Comparison of ENCODE assay signal across 23 mouse cellular contexts in genomic region chr2:33649371-33649770, GRCm38 (mm10). TPM values are rescaled to one million over a fixed set of nuclear protein-coding genes. Genes with fewer than 3 reads are reported as not detected.
A peak's percentile ranks its signal among the peaks of the same experiment; 100 is the strongest.
DNase-seq lines count a peak whose midpoint lies in the region; ATAC-seq and TF ChIP-seq lines count a peak whose summit lies in the region.
"Had no signal": no experiment of that assay in that cellular context is flagged by ENCODE, and none has a peak within 500 bp of the region (broad histone marks: within the 10 kb centered on the region; RNA-seq: fewer than 3 reads in every experiment).

No protein-coding gene starts in this region.

- no peaks in the 10 kb centered on the region for H3K36me3 ChIP-seq in kidney, embryonic 14.5 days (ENCODE audit: control insufficient read depth, insufficient read depth, low read length)
- no peaks in the 10 kb centered on the region for H3K36me3 ChIP-seq in embryonic facial prominence, embryonic 10.5 days (replicated peaks)
- peaks cover 11% of the 10 kb centered on the region; the same call in 1 of the 2 replicates for H3K36me3 ChIP-seq in limb, embryonic 12.5 days
- H3K36me3 ChIP-seq: embryonic facial prominence, embryonic 15.5 days; liver, embryonic 12.5 days; midbrain, embryonic 13.5 days had no signal

- 0 out of 2 replicates have a peak, but pooled peaks have one; percentile 2 for ATAC-seq in kidney, embryonic 14.5 days (ENCODE audit: low FRiP score, low TSS enrichment)
- peak; percentile 26 for ATAC-seq in Patski
- 0 out of 2 replicates have a peak, but pooled peaks have one; percentile 40 for ATAC-seq in limb, embryonic 12.5 days (ENCODE audit: insufficient number of reproducible peaks, insufficient read depth, low FRiP score, low TSS enrichment, low read depth)
- ATAC-seq: hindbrain, postnatal 0 days; intestine, embryonic 16.5 days; liver, embryonic 12.5 days; midbrain, embryonic 13.5 days had no signal

- H3K4me3 ChIP-seq in kidney, embryonic 14.5 days (ENCODE audit: low read length) = no peak overlapping the region
- no peak overlapping the region for H3K4me3 ChIP-seq in embryonic facial prominence, embryonic 10.5 days
- no peak overlapping the region for H3K4me3 ChIP-seq in limb, embryonic 12.5 days (replicated peaks)
- H3K4me3 ChIP-seq: embryonic facial prominence, embryonic 15.5 days; layer of hippocampus, adult 2 months; liver, embryonic 12.5 days; megakaryocyte, embryonic 14.5 days; midbrain, embryonic 13.5 days had no signal

- DNase-seq in kidney, postnatal 4 days = no peak
- no peak for DNase-seq in Patski (ENCODE audit: low read depth, low spot score)
- no peak for DNase-seq in embryonic facial prominence, embryonic 10.5 days (ENCODE audit: low spot score)
- DNase-seq in spleen, postnatal 4 days (ENCODE audit: low spot score in 2 of 2) = no peak
- no peak for DNase-seq in cerebellum, adult 11-12 months
- DNase-seq in layer of hippocampus, adult 9-10 months (ENCODE audit: low spot score) = no peak
- DNase-seq: adrenal gland, postnatal 14 days; cerebellum, adult 9-11 months; kidney, postnatal 10 days; thymus, postnatal 25 days had no signal

- H3K27ac ChIP-seq in kidney, embryonic 14.5 days (ENCODE audit: low read depth, low read length) = no peak overlapping the region
- H3K27ac ChIP-seq in embryonic facial prominence, embryonic 10.5 days (replicated peaks) = peak overlapping the region; percentile 41
- peak overlapping the region; percentile 82 for H3K27ac ChIP-seq in limb, embryonic 12.5 days
- H3K27ac ChIP-seq: embryonic facial prominence, embryonic 15.5 days; hindbrain, postnatal 0 days; layer of hippocampus, adult 2 months; liver, embryonic 12.5 days; midbrain, embryonic 13.5 days had no signal

- CTCF ChIA-PET in Patski (lab: Charles Lee) = interaction anchor here (0.7 to 1.2 kb wide), 3 partner anchors 90 to 162 kb away, joined by 3 read pairs; no protein-coding TSS in a partner anchor

- 22% methylated on average over 3 of the region's 3 CpGs for WGBS in kidney, embryonic 14.5 days
- 44% methylated on average over 3 of the region's 3 CpGs for WGBS in embryonic facial prominence, embryonic 10.5 days
- 29% methylated on average over 3 of the region's 3 CpGs for WGBS in limb, embryonic 12.5 days

- no peak overlapping the region for H3K9ac ChIP-seq in kidney, embryonic 14.5 days (ENCODE audit: low read depth, low read length)
- H3K9ac ChIP-seq in limb, embryonic 12.5 days (replicated peaks) = peak overlapping the region; percentile 27; the same call in 1 of the 2 replicates
- H3K9ac ChIP-seq: embryonic facial prominence, embryonic 15.5 days; liver, embryonic 12.5 days; midbrain, embryonic 13.5 days had no signal

- in situ Hi-C loops in Patski (cut with MboI; ENCODE audit: low pct_unique_long_range_greater_than_20kb) = loop anchor here (5.0 kb wide), 2 partner anchors 92 to 162 kb away; no protein-coding TSS in a partner anchor

- 0 out of 2 replicates have a peak, but pooled peaks cover 4% of the 10 kb centered on the region for H3K4me1 ChIP-seq in kidney, embryonic 14.5 days (ENCODE audit: control insufficient read depth, insufficient read depth, low read length)
- H3K4me1 ChIP-seq in embryonic facial prominence, embryonic 10.5 days = peaks cover 41% of the 10 kb centered on the region
- H3K4me1 ChIP-seq in limb, embryonic 12.5 days (replicated peaks) = peaks cover 56% of the 10 kb centered on the region
- H3K4me1 ChIP-seq: liver, embryonic 12.5 days; megakaryocyte, embryonic 14.5 days had no signal

- no peaks in the 10 kb centered on the region for H3K9me3 ChIP-seq in kidney, embryonic 14.5 days (ENCODE audit: control insufficient read depth, low read length)
- no peaks in the 10 kb centered on the region for H3K9me3 ChIP-seq in embryonic facial prominence, embryonic 10.5 days
- H3K9me3 ChIP-seq in limb, embryonic 12.5 days = no peaks in the 10 kb centered on the region
- H3K9me3 ChIP-seq: embryonic facial prominence, embryonic 15.5 days; liver, embryonic 12.5 days; midbrain, embryonic 13.5 days had no signal

- TF ChIP-seq CTCF in Patski (IDR thresholded peaks at IDR 0.05) = no peak

- H3K27me3 ChIP-seq in kidney, embryonic 14.5 days (ENCODE audit: control insufficient read depth, insufficient read depth, low read length) = peaks cover 38% of the 10 kb centered on the region
- H3K27me3 ChIP-seq in Patski = no peaks in the 10 kb centered on the region
- peaks cover 73% of the 10 kb centered on the region for H3K27me3 ChIP-seq in embryonic facial prominence, embryonic 10.5 days (replicated peaks; ENCODE audit: low read depth, poor library complexity, severe bottlenecking)
- H3K27me3 ChIP-seq in limb, embryonic 12.5 days = peaks cover 32% of the 10 kb centered on the region

- H3K4me2 ChIP-seq in kidney, embryonic 14.5 days (replicated peaks; ENCODE audit: low read depth, low read length) = no peak overlapping the region
- H3K4me2 ChIP-seq in limb, embryonic 12.5 days = 0 out of 2 replicates have a peak overlapping the region, but pooled peaks have one; percentile 23
- H3K4me2 ChIP-seq: embryonic facial prominence, embryonic 15.5 days; liver, embryonic 12.5 days; midbrain, embryonic 13.5 days had no signal

- POLR2A ChIA-PET in Patski (lab: Charles Lee) = no interaction called here

RNA-seq across cellular contexts. Expression of gene Lmx1b, which starts 9.1 kb away (rescaled TPM):
- 1.9 and 2.2 TPM in 2 replicates for polyA plus RNA-seq in kidney, embryonic 14.5 days (2014; fragmentation: Nextera tagmentation; extraction: Ambion mirVana)
- 9.3 TPM for polyA plus RNA-seq in Patski (2021)
- 0.85 and 0.99 TPM in 2 replicates for polyA plus RNA-seq in embryonic facial prominence, embryonic 10.5 days (2016; fragmentation: Nextera tagmentation; extraction: Ambion mirVana)
- polyA plus RNA-seq in limb, embryonic 12.5 days (2016; fragmentation: Nextera tagmentation; extraction: Ambion mirVana) = 8.6 and 9.9 TPM in 2 replicates
- polyA plus RNA-seq: gonadal fat pad, adult 2 months; heart, postnatal 0 days; intestine, embryonic 16.5 days; liver, embryonic 12.5 days; spleen, adult 2 months; stomach, embryonic 14.5 days had no signal
